Mouse (Mus musculus): ENCODE measurements around the gene Jarid2.

DNA sequence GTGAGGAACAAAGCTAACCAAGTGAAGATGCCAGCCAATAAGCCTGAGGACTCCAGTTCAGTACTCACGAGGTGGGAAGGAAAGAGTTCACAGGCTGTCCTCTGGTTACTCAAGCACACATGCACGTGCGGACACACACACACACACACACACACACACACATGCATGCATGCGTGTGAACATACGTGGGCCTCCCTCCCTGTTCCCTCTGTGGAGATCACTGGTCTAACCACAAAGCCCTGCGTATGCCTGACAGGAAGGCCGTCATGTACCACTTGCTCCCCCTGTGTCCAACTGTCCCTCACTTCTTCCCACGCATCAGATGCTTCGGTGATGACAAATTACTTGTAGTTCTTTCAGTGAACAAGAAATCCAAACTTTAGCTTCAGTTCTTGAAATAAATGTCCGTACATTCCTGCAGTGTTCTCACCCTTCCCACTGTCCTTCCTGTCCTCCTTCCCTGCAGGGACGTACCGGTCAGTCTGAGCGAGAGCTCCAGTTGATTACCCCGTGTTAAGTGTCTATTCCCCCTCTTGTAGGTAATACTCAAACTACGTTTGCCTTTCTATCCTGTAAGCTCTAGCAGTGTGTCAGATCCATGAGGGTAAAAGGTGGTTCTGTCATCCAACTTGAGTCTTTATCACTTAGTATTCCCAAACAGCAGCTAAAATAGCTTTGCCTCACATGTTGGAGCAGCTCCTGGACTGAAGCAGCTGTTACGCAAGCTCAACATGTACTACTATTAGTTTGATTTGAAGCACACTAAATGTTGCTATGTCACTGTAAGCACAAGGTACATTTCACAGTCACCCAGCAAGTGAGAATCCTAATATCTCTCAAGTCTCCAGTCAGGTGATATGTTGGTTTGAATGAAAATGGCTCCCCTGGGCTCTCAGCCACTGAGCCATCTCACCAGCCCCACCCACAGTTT, 219.3 kb downstream of the Jarid2 start:
- TF ChIP-seq CTCF (IDR thresholded peaks at IDR 0.05; ENCODE audit: low read depth) = no peak
- no peak for TF ChIP-seq EP300 (optimal IDR thresholded peaks at IDR 0.05)

All from stomach, postnatal 0 days (tissue).